Mouse (Mus musculus) MEL (cell line): ENCODE measurements around the gene Zfp189. TPM values are rescaled to one million over a fixed set of nuclear protein-coding genes. Genes with fewer than 3 reads are reported as not detected.

Experiments
- DNase-seq: peaks from one replicate; pipeline ENCODE4 v3.0.0; 2011; ENCODE audit warnings: low read depth, low spot score
- H3K27ac ChIP-seq: 2 replicates; pipeline ENCODE4 v1.5.1; 2012; ENCODE audit warnings: low read depth, mild to moderate bottlenecking, control low read depth, low read length, moderate library complexity; ENCODE audit not compliant: control insufficient read depth
- H3K27me3 ChIP-seq, 2 experiments: fragments of 150-350 bp in 1 of 2; sonication (generic) in 1 of 2; 2 replicates each; pipeline ENCODE4 v1.6.1; 2012; ENCODE audit warnings: low read length in 2 of 2, mild to moderate bottlenecking in 2 of 2, improper control_type of control experiment in 1 of 2, moderate library complexity in 1 of 2; ENCODE audit not compliant: insufficient read depth in 2 of 2, control insufficient read depth in 1 of 2
- H3K36me3 ChIP-seq, 2 experiments: 2 replicates each; pipeline ENCODE4 v1.6.1; 2012 to 2014; ENCODE audit warnings: low read length in 2 of 2, improper control_type of control experiment in 1 of 2, inconsistent platforms in 1 of 2, mild to moderate bottlenecking in 1 of 2; ENCODE audit not compliant: insufficient read depth in 2 of 2, control insufficient read depth in 1 of 2
- H3K4me1 ChIP-seq, 2 experiments: fragments of 150-350 bp in 1 of 2; sonication (generic) in 1 of 2; 2 replicates each; pipeline ENCODE4 v1.6.1; 2012; ENCODE audit warnings: low read length in 2 of 2, improper control_type of control experiment in 1 of 2, mild to moderate bottlenecking in 1 of 2; ENCODE audit not compliant: insufficient read depth in 2 of 2, control insufficient read depth in 1 of 2
- H3K4me3 ChIP-seq, 2 experiments: fragments of 150-350 bp in 1 of 2; sonication (generic) in 1 of 2; 2 replicates each; pipeline ENCODE4 v1.5.1; 2012; ENCODE audit warnings: low read depth in 2 of 2, low read length in 2 of 2, mild to moderate bottlenecking in 2 of 2, moderate library complexity in 2 of 2, control low read depth in 1 of 2, improper control_type of control experiment in 1 of 2; ENCODE audit not compliant: control insufficient read depth in 1 of 2, insufficient read depth in 1 of 2
- H3K79me2 ChIP-seq: 2 replicates; pipeline ENCODE4 v1.6.1; 2012; ENCODE audit warnings: mild to moderate bottlenecking, low read length, moderate library complexity; ENCODE audit not compliant: control insufficient read depth, poor library complexity, insufficient read depth
- H3K9ac ChIP-seq: 2 replicates; pipeline ENCODE4 v1.6.1; 2012; ENCODE audit warnings: low read depth, mild to moderate bottlenecking, control low read depth, low read length, moderate library complexity; ENCODE audit not compliant: control insufficient read depth, poor library complexity, severe bottlenecking
- H3K9me3 ChIP-seq: fragments of 150-350 bp; sonication (generic); replicated peaks from 2 replicates; pipeline ENCODE4 v1.6.1; 2012; ENCODE audit warnings: mild to moderate bottlenecking, low read length, improper control_type of control experiment, moderate library complexity; ENCODE audit not compliant: insufficient read depth
- CHD1 ChIP-seq: IDR thresholded peaks from 2 replicates; pipeline ENCODE4 v1.6.1; 2012; ENCODE audit warnings: low read depth, mild to moderate bottlenecking, inconsistent platforms, low read length, improper control_type of control experiment
- CTCF ChIP-seq, 3 experiments: IDR thresholded peaks in 2 of 3; conservative IDR thresholded peaks in 1 of 3; 2 replicates each; pipeline ENCODE4 v1.5.1; 2011 to 2012; ENCODE audit warnings: low read length in 3 of 3, low read depth in 2 of 3, mild to moderate bottlenecking in 2 of 3, improper control_type of control experiment in 1 of 3, inconsistent platforms in 1 of 3, mixed read lengths in 1 of 3, moderate library complexity in 1 of 3; ENCODE audit not compliant: control insufficient read depth in 1 of 3, insufficient read depth in 1 of 3, poor library complexity in 1 of 3, severe bottlenecking in 1 of 3
- GATA1 ChIP-seq: IDR thresholded peaks from 2 replicates; pipeline ENCODE4 v1.6.1; 2011; ENCODE audit warnings: low read depth, low read length, improper control_type of control experiment
- HCFC1 ChIP-seq: IDR thresholded peaks from 2 replicates; pipeline ENCODE4 v1.6.1; 2012; ENCODE audit warnings: low read depth, mild to moderate bottlenecking, inconsistent platforms, low read length, improper control_type of control experiment, moderate library complexity
- JUND ChIP-seq: IDR thresholded peaks from 2 replicates; pipeline ENCODE4 v1.6.1; 2011; ENCODE audit warnings: low read depth, mild to moderate bottlenecking, improper control_type of control experiment, low read length
- MAX ChIP-seq: IDR thresholded peaks from 2 replicates; pipeline ENCODE4 v1.6.1; 2011; ENCODE audit warnings: low read length, improper control_type of control experiment
- MAZ ChIP-seq: IDR thresholded peaks from 2 replicates; pipeline ENCODE4 v1.6.1; 2012; ENCODE audit warnings: low read depth, mild to moderate bottlenecking, inconsistent platforms, low read length, improper control_type of control experiment
- MEF2A ChIP-seq: IDR thresholded peaks from 2 replicates; pipeline ENCODE4 v1.6.1; 2014; ENCODE audit warnings: low read depth, mild to moderate bottlenecking, inconsistent platforms, low read length, improper control_type of control experiment; ENCODE audit not compliant: poor library complexity, insufficient replicate concordance, severe bottlenecking; ENCODE audit errors: extremely low read depth
- MXI1 ChIP-seq: IDR thresholded peaks from 2 replicates; pipeline ENCODE4 v1.6.1; 2011; ENCODE audit warnings: mild to moderate bottlenecking, low read depth, low read length, improper control_type of control experiment
- MYC ChIP-seq: IDR thresholded peaks from 2 replicates; pipeline ENCODE4 v1.6.1; 2011; ENCODE audit warnings: low read depth, mild to moderate bottlenecking, low read length, improper control_type of control experiment, moderate library complexity
- NELFE ChIP-seq: IDR thresholded peaks from 2 replicates; pipeline ENCODE4 v1.6.1; 2011; ENCODE audit warnings: low read depth, low read length, improper control_type of control experiment
- POLR2AphosphoS5 ChIP-seq: IDR thresholded peaks from 2 replicates; pipeline ENCODE4 v1.6.1; 2012; ENCODE audit warnings: low read depth, borderline replicate concordance, mild to moderate bottlenecking, inconsistent platforms, low read length, moderate library complexity, mixed read lengths
- RAD21 ChIP-seq: IDR thresholded peaks from 2 replicates; pipeline ENCODE4 v1.6.1; 2011; ENCODE audit warnings: mild to moderate bottlenecking, low read depth, low read length, improper control_type of control experiment
- SIN3A ChIP-seq: IDR thresholded peaks from 2 replicates; pipeline ENCODE4 v1.6.1; 2012; ENCODE audit warnings: low read length, improper control_type of control experiment, inconsistent platforms
- UBTF ChIP-seq: IDR thresholded peaks from 2 replicates; pipeline ENCODE4 v1.6.1; 2012; ENCODE audit warnings: low read depth, mild to moderate bottlenecking, inconsistent platforms, low read length, improper control_type of control experiment, moderate library complexity, borderline replicate concordance; ENCODE audit not compliant: insufficient read depth
- USF2 ChIP-seq, 2 experiments: IDR thresholded peaks; 2 replicates each; pipeline ENCODE4 v1.6.1; 2011 to 2012; ENCODE audit warnings: improper control_type of control experiment in 2 of 2, low read length in 2 of 2, borderline replicate concordance in 1 of 2, inconsistent platforms in 1 of 2, low read depth in 1 of 2, mild to moderate bottlenecking in 1 of 2; ENCODE audit not compliant: insufficient read depth in 1 of 2
- ZC3H11A ChIP-seq: IDR thresholded peaks from 2 replicates; pipeline ENCODE4 v1.6.1; 2012; ENCODE audit warnings: low read depth, mild to moderate bottlenecking, inconsistent platforms, low read length, improper control_type of control experiment
- ZKSCAN1 ChIP-seq: IDR thresholded peaks from 2 replicates; pipeline ENCODE4 v1.6.1; 2012; ENCODE audit warnings: low read depth, mild to moderate bottlenecking, inconsistent platforms, low read length, improper control_type of control experiment, moderate library complexity
- ZMIZ1 ChIP-seq: IDR thresholded peaks from 2 replicates; pipeline ENCODE4 v1.6.1; 2012; ENCODE audit warnings: low read depth, mild to moderate bottlenecking, inconsistent platforms, low read length, improper control_type of control experiment, moderate library complexity
- ZNF384 ChIP-seq: IDR thresholded peaks from 2 replicates; pipeline ENCODE4 v1.6.1; 2012; ENCODE audit warnings: low read depth, mild to moderate bottlenecking, inconsistent platforms, low read length, improper control_type of control experiment
- polyA plus RNA-seq, 2 experiments: library from polyadenylated mRNA; stranded (reverse) in 1 of 2; unstranded in 1 of 2; fragments of >175 nt in 1 of 2; fragments of >200 nt in 1 of 2; gene quantifications; 2 replicates each; pipeline versions ENCODE4 v1.2.1 to v1.2.4; 2012; ENCODE audit warnings: low replicate concordance in 2 of 2, low read depth in 1 of 2; ENCODE audit not compliant: insufficient read length in 2 of 2, insufficient read depth in 1 of 2, missing spikeins in 1 of 2
- total RNA-seq: library from RNA; depleted of rRNA; stranded (reverse); fragments of 300-350 nt; gene quantifications from 2 replicates; pipeline ENCODE4 v1.2.3, GENCODE M21; 2012

The Zfp189 gene
- total and polyA plus RNA-seq, 3 experiments, result 3.3 to 5.3 TPM; not detected in 1

GRCm38 (mm10) chr4:49539665-49540064, 18.7 kb downstream of the Zfp189 start:
- no peaks in the 10 kb centered on the region for H3K79me2 ChIP-seq
- no peak overlapping the region for H3K9ac ChIP-seq
- TF ChIP-seq JUND, result no peak
- TF ChIP-seq MAX, result no peak
- no peak for TF ChIP-seq ZC3H11A
- no peak for TF ChIP-seq MAZ
- no peak for TF ChIP-seq MYC
- no peak for TF ChIP-seq CTCF (IDR thresholded peaks at IDR 0.05 in 2 of 3, conservative IDR thresholded peaks at IDR 0.05 in 1 of 3; ENCODE audit: control insufficient read depth in 1 of 3, insufficient read depth in 1 of 3, low read depth in 2 of 3, low read length in 3 of 3, poor library complexity in 1 of 3, severe bottlenecking in 1 of 3)
- no peaks in the 10 kb centered on the region for H3K36me3 ChIP-seq
- no peaks in the 10 kb centered on the region for H3K9me3 ChIP-seq
- peaks cover 0 to 2% of the 10 kb centered on the region in 2 experiments; a peak in 1 of 4 replicates for H3K27me3 ChIP-seq
- DNase-seq, result no peak
- H3K4me1 ChIP-seq, result no peaks in the 10 kb centered on the region
- H3K27ac ChIP-seq, result no peak overlapping the region
- no peak overlapping the region for H3K4me3 ChIP-seq

GRCm38 (mm10) chr4:49540966-49541365, 20.0 kb downstream of the Zfp189 start:
- TF ChIP-seq MEF2A (no peak), MAZ (no peak), CHD1 (no peak), ZMIZ1 (no peak), NELFE (no peak), SIN3A (no peak), CTCF (IDR thresholded peaks at IDR 0.05 in 2 of 3, conservative IDR thresholded peaks at IDR 0.05 in 1 of 3; ENCODE audit: control insufficient read depth in 1 of 3, insufficient read depth in 1 of 3, low read depth in 2 of 3, low read length in 3 of 3, poor library complexity in 1 of 3, severe bottlenecking in 1 of 3) (no peak), HCFC1 (no peak), USF2 (IDR thresholded peaks at IDR 0.05; ENCODE audit: borderline replicate concordance in 1 of 2, insufficient read depth in 1 of 2, low read depth in 1 of 2, low read length in 2 of 2) (no peak), RAD21 (no peak), MXI1 (no peak), UBTF (no peak), GATA1 (no peak), POLR2AphosphoS5 (no peak), ZNF384 (no peak), ZKSCAN1 (no peak)
- Histone ChIP-seq H3K79me2 (no peaks in the 10 kb centered on the region), H3K36me3 (no peaks in the 10 kb centered on the region), H3K9ac (no peak overlapping the region), H3K4me1 (no peaks in the 10 kb centered on the region), H3K9me3 (no peaks in the 10 kb centered on the region), H3K27ac (no peak overlapping the region), H3K4me3 (no peak overlapping the region), H3K27me3 (peaks cover 2% of the 10 kb centered on the region in 2 experiments; a peak in 2 of 4 replicates)
- no peak for DNase-seq
